Mouse (Mus musculus): Measurements from ENCODE around the gene Gsta2.
"Not testable (repeated sequence)": the region's sequence is repeated elsewhere in the genome, so short reads cannot be mapped to it uniquely, and the experiment has no call there.

GRCm38 (mm10) chr9:78327289-78327688 lies 28.3 kb downstream of the Gsta2 start, which contains the start of gene Omt2b:
- TF ChIP-seq POLR2A (IDR thresholded peaks at IDR 0.05; ENCODE audit: borderline replicate concordance, low read depth, low read length); CTCF (IDR thresholded peaks at IDR 0.05; ENCODE audit: low read depth, low read length): not testable (repeated sequence)
